Mouse (Mus musculus): ENCODE measurements at regions not wholly inside any gene's neighbourhood (a gene's known extent, or its start where the extent isn't known, plus 50 kb on each side); places are given as distances from the start of the nearest gene placed in this dataset.

GRCm38 (mm10) chr3:39976937-39977336 is 554.1 kb upstream of the Intu start:
- TF ChIP-seq POLR2A (IDR thresholded peaks at IDR 0.05; ENCODE audit: low read depth, low read length) (no peak), CTCF (IDR thresholded peaks at IDR 0.05; ENCODE audit: extremely low read depth, insufficient read depth, insufficient read length, insufficient replicate concordance) (no peak)

All from spleen, adult 2 months (tissue).